Mouse (Mus musculus) ES-Bruce4 (cell line): ENCODE results near the gene Reg4.

Experiments
- CTCF ChIP-seq: IDR thresholded peaks from one replicate; pipeline ENCODE4 v1.8.1; 2011; ENCODE audit warnings: low read depth, low read length
- EP300 ChIP-seq: IDR thresholded peaks from 2 replicates; pipeline ENCODE4 v1.6.1; 2011; ENCODE audit warnings: low read depth, low read length; ENCODE audit not compliant: insufficient read depth
- POLR2A ChIP-seq: IDR thresholded peaks from one replicate; pipeline ENCODE4 v1.8.1; 2011; ENCODE audit warnings: low read length; ENCODE audit not compliant: insufficient read depth

- TF ChIP-seq POLR2A (no peak), CTCF (no peak), EP300 (no peak)
Measured at GRCm38 (mm10) chr3:98280204-98280932, 58.4 kb downstream of the Reg4 start, which contains the start of gene Hmgcs2.
